Mouse (Mus musculus) right cerebral cortex, postnatal 10 days (tissue): ENCODE measurements around the gene Gm20388.

Experiments
- DNase-seq, 2 experiments: peaks; one replicate each; pipeline ENCODE4 v3.0.0; 2021; ENCODE audit warnings: low spot score in 2 of 2

The Gm20388 gene

DNA sequence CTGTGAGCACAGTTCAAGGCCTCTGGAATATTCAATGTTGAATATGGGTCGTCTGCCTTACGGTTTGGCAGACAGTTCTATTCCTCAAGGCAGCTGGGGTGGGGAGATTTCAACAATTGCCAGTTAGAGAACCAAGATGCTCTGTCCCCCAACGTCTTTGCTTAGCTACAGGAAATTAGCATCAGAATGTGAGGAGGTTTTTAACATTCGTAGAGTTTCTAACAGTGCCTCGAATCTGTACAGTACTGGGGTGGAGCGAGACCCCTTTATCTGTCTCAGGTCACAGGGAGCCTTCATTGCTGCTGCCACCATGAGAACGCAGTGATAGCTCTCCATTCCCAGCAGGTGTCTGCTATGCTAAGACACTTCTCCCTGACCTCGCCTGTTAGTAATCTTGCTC is 3465.5 kb downstream of the Gm20388 start:
- DNase-seq, result no peak

DNA sequence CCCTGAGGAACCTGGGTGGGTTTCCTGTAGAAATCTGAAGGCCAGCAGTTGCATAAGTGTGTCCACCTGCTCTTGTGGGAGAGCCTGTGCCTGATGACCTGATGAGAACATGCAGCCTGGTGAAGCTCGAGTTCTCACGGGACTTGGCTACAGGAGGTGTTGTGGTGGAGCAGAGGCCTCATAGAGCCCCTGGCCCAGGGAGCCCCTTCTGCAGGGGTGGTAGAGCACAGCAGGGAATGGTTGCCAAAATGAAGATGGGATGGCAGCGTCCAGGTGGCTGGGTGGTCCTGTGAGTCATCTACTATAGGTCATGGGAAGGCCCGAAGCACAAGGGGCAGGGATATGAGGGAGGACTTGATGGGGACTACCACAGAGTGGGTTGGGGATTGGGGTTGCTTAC is 3471.1 kb downstream of the Gm20388 start:
- no peak for DNase-seq

DNA sequence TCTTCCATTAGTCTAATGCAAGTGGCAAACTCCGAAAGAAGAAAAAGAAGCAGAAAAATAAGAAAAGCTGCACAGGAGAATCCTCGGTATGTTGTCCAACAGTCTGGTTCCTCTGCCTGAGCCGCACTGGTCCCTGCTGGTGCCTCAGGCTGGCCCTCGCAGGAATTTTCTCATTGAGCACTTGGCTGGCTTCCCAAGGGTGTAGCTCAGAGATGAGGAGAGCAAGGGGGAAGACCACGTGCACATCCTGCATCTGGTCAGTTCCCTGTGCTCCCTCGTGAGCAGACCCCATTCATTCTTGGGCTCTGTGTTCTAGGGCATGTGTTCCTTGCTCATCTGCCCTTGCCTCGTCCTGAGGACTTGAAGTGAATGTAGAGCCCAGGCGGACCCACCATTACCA is 3471.9 kb downstream of the Gm20388 start:
- DNase-seq, result no peak

DNA sequence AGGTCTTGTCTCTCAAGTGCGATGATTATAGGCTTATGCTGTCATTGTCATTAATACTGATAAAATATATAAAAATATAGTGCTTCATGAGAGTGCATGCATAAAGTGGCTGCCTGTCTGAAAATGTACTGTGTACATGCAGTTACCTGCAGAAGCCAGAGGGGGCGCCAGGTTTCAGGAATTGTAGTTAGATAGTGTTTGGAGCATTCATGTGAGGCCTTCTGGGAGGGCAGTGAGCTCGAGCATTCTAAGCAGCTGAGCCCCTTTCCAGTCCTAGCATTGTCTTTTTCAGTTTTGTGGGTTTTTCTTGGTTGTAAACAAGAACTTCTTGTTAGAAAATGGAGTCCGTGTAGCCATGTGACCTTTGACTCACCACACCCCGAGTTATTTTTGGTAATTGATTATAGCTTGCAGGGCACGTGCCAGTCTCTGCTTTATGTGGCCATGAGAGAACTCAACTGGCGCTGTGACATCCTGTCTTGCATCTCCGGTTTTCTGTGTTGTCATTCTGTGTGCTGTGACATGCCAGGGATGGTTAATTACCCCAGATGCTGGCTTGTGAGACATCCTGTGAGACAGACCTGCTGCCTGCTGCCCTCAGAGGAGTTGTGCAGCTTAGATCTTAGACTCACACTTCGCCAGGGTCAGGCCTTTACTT is 3474.4 kb downstream of the Gm20388 start:
- DNase-seq, result peak in 1 of 2 experiments; percentile 62

DNA sequence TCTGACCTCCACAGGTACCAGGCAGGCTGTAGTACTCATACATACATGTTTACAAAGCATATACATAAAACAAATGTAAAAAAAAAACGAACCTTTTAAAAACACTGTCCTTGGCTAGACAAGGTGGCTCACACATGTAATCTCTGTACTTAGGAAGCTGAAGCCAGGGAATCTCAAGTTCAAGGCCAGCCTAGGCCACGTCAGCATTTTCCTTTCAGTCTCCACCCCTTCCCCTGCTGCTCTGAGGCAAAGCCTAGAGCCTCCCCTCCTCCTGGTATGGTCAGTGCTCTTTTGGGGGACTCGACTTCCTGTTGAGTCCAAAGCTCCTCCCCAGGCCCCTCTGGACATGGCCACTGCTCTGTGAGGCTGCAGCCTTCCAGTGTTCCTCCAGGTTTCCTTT is 3476.4 kb downstream of the Gm20388 start:
- DNase-seq, result no peak

DNA sequence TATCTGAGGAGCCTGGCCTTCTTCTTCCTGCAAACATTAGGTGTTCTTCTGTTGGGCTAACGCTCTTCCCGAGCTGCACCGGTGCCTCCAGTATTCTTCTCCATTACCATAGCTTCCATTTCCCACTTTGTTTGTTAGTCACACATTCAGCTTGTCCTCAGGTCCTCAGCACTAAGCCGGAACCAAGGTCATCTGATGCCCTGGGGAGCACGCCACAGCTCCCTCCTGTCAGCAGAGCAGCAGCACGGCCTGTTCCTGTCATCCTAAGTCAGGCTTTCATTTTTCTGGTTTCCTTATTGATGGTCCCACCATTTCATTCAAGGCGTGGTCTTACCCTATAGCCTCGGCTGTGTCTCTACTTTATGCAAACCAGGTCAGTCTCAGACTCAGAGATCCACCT is 3477.2 kb downstream of the Gm20388 start:
- no peak for DNase-seq

DNA sequence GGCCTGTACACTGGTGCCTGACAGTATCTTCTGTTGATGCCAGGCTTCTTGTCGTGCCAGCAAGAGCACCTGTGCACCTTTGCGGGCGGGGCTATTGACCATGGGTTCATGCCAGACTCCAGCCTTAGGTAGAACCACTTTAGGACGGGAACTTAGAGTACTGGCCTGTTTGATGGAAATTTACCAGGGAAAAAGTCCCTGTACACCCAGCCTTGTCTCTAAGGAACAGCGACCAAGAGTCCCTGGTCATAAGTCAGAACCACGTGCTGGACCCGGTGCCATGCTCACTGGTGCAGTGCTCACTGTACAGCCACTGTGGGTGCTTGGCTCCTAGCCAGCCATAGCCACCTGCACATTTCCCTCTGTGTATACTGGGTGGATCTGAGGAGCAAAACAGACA is 3478.4 kb downstream of the Gm20388 start:
- no peak for DNase-seq

DNA sequence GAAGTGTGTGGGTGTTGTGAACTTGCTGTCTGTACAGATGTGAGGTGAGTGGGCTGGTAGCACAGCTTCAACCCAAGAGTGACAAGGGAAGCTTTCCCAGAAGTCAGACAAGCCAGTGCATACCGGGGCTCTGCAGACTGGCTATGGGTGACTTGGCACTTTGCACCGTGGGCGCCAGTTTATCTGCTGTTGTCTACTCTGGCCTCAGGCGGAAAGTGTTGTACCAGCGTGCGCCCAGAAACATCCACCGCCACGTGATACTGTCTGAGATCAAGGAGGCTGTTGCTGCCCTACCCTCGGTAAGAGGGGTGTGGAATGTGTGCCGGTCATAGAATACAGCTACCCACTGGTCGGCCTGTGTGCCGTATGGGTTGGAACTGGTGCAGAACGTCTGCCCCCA is 3487.7 kb downstream of the Gm20388 start:
- DNase-seq, result no peak

DNA sequence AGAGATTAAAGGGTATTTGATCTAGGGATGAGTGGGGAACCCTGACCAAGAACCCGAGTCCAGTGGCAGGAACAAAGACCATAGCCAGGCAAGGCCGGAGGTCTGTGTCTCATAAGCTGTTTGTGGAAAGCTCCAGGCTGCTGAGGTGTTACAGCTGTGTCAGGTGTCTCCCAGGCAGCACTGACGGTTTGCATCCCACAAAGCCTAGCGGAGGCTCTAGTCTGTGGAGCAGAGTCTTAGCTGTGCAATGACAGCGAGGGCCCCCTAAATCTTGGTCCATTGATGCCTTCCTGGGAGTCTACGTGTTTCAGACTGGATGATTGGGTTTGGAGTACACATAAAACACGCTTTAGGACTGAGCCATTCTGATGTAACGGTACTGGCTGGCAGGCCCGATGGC is 3491.3 kb downstream of the Gm20388 start:
- DNase-seq, result no peak

DNA sequence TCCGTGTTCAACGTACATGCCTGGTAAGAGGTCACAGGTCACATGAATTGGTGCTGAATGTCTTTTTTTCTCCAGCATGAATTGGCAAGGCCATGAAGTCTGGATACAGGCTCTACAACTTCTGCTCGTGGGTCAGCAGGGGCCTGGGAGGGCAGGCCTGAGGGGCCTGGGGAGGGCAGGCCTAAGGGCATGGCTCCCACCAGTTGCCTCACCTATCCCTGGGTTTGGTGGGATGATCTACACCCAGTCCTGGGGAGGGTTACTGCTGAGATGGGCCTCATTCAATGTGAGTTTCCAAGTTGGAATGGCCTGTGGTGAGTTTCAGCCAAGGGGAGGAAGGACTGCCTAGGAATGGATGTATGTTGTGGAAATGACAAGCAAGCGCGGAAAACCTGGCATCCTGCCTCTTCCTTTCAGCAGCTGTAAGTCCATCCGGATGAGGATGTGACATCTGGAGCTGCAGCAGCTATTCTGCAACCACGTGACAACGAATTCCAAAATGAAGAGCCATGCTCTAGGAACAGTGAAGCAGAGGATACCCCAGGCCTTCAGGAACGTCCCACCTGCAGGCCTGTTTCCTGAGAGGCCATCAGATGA is 3492.2 kb downstream of the Gm20388 start:
- no peak for DNase-seq

DNA sequence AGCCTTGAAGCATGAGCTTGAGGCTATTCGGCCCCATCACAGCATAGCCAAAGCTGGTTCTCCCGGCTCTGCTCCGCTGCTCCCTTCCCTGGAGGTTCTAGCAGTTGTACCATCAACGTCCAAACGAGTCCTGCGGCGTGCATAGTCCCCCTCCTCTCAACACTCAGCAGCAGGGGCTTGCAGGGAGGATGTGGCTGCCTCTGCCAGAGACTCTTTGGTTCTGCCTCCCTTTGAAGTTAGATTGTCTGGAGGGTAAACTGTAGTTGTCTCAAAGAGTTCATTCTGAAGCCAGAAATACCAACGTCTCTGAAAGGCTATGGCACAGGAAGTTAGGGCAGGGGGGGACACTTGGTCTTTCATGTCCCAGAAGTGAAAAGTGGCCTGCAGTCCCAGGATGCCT is 3493.9 kb downstream of the Gm20388 start:
- DNase-seq, result no peak

DNA sequence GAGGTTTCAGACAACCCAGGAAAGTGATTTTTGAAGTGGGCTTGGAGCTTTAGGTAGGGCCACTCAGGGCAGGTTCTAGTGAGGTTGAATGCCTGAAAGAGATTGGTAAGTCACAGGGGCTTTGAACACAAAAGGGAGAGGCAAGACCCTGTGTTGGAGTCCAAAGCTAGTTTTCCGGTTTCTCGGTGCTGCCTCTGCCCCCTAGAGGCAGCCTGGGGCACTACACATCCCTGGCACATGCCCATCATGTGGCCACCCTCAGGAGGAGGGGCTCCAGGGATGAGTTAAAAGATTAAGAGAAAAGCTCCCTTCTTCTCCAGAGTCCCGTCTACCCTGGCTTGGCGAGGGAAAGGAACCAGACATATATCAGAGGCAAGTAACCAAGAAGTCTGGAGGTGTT is 3496.1 kb downstream of the Gm20388 start, which contains the start of gene Mc1r:
Mc1r (plus strand) TSS at position 322 of the 400 bp plus-strand sequence.
- DNase-seq, result peak; percentile 81 to 83

DNA sequence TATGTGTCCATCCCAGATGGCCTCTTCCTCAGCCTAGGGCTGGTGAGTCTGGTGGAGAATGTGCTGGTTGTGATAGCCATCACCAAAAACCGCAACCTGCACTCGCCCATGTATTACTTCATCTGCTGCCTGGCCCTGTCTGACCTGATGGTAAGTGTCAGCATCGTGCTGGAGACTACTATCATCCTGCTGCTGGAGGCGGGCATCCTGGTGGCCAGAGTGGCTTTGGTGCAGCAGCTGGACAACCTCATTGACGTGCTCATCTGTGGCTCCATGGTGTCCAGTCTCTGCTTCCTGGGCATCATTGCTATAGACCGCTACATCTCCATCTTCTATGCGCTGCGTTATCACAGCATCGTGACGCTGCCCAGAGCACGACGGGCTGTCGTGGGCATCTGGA is 3497.0 kb downstream of the Gm20388 start:
- DNase-seq, result no peak

DNA sequence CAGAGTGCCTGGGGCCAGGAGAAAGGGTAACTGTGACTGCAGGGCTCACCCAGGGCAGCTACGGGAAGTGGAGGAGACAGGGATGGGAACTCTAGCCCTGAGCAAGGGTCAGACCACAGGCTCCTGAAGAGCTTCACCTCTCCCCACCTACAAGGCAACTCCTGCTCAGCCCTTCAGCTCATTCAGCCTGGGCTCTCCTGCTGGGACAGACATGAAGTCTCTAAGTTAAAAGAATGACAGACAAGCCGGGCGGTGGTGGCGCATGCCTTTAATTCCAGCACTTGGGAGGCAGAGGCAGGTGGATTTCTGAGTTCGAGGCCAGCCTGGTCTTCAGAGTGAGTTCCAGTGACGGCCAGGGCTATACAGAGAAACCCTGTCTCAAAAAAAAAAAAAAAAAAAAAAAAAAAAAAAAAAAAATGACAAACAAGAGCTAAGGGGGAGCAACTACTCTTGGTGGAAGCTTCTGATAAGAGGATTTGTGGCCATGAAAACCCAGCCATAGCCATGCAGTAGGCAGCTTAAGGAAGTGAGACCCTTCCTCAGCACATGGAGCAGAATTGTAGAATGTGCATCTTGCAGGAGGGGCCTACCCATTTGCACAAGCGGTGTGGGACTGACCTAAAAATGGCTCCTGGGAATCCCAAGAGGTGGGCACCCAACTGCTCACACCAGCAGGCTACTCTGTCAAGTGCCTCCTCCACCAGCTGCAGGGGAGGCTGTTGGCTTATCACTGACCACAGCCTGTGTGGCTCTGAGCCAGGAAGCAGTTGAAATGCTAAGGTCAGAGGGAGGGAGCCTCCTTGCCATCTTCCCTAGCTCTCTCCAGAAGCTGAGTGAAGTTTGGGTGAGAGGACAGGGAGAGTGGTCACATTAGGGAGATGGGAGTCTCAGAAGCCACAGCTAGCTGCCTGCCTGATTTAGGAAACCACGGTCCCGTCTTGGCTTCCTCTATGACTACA is 3498.2 kb downstream of the Gm20388 start:
- peak in 1 of 2 experiments; percentile 50 for DNase-seq

DNA sequence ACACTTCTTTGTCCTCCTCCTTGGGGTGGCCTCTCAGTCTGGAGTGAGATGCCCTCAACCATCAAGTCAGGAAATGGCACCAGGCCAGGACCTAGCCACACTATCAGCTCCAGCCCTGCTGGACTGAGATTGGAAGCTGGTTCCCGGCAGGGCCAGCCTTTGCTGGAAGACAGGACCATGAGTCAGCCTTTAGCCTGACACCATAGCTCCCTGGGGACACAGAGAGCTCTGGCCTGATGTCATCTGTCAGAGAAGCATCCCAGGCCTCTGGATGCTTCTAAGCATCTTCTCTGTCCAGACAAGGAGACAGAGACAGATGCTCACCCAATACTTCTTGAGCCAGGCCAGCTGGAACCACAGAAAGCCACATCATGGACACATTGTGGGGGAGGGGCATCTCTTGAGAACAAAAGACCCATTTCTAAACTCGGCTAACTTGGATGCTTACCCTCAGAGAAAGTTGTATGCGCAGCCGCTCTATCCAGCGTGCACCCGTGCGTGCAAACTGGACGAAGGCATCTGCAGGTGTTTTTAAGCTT is 3499.5 kb downstream of the Gm20388 start:
- peak in 1 of 2 experiments; percentile 71 for DNase-seq

DNA sequence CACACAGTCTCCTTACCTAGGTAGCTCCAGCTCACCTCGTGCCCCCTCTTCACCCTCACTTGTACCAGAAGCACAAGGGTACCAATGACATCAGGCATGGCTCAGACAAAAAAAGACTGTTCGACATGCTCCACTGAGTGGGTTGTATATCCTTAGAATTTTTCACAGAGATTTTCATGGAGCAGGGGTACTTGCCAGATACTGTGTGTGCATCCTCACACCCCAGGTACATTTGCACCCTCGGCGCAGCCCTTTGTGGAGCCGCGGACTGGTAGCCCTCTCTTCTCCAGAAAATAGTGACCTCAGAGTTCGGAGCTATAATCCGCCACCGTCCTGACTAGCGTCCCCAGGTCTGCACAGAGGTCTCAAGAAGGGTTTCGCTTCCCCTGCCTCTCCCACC is 3500.1 kb downstream of the Gm20388 start:
- no peak for DNase-seq

DNA sequence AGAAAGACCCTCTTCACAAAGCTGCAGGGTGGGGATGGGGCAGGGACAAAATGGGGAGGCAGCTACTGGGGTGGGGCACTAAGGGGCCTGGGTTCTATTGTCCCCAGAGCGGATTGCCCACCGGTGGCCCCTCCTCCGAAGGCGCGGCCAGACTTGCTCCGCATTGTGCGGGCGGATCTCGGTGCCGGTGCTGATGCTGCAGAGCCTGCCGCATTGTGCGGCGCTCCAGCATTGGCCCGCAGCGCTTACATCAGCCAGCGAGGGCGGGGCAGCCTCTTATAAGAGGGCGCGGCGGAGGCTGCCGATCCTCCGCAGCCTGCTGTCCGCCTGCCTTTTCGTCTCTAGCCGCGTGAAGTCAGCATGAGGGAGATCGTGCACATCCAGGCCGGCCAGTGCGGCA is 3500.6 kb downstream of the Gm20388 start, which contains the start of gene Tubb3:
Tubb3 (plus strand) TSS at position 179 of the 400 bp plus-strand sequence.
- peak; percentile 95 to 96 for DNase-seq

DNA sequence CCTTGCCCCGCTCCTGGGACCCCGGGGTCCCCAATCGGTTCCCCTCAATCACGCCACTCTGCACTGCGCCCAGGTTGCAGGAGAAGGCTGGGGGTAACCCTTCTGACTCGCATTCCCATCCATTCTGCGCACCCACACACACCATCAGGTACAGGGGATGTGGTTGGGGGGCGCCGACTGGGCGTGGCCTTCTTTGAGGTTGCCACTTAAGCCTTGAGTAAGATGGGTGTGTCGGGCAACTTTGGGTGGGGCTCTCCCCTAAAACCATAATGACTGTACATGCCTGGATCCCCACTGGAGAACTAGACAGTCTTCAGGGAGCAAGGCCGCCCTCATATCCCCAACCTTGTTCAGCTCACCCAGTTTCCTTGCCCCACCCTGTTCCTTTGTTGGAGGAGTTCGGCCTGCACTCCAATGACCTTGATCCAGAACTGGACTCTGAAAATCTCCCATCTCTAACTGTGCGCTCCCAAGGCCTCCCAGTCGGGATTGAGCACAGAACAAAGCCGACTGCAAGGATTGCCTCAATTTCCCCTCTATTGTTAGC is 3501.2 kb downstream of the Gm20388 start:
- peak; percentile 72 to 84 for DNase-seq

DNA sequence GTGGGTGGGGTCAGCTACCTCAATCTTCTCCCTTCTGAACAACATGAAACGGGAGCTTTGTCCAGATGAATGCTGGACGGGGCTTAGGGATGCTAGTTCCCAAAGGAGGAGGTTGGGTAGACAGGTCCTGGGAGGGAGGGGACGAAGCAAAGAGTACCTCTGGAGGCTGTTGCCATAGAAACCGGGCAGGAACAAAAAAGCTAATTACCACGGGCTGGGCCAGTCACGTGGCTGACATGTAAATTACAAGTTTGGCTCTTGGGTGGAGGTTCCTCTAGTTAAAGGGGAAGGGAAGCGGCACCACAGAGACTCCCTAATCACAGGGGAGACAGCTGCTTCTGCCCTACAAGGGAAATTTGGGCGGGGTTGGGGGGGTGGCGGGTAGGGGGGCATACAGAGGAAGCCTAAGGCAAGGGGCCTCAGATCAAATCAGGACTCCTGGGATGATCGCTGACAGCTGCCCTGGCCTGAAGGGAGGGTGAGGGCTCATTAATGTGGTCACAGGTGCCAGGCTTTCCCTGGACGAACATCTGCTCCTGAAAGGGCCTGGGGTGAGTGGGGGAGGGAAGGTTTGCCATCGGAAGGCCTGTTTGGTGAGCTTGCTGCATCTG is 3502.0 kb downstream of the Gm20388 start:
- peak; percentile 89 to 93 for DNase-seq

DNA sequence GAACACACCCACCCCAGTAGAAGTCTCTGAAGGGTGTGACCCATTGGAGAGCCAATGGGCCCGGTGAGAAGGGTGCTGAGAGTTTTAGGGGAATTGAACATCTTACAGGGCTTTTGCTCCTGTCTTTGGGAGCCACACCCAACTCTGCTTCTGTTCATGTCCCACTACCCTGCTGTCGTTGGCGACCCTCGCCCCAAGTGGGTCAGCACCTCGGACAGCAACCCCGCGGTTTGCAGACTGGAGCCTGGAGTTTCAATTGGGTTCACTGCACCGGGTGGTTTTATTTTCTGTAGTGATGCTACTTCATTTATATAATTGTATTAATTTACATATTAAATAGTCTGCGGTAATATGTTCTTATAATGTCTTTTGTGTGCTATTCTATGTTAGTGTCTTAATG is 3503.6 kb downstream of the Gm20388 start:
- DNase-seq, result peak in 1 of 2 experiments; percentile 43

DNA sequence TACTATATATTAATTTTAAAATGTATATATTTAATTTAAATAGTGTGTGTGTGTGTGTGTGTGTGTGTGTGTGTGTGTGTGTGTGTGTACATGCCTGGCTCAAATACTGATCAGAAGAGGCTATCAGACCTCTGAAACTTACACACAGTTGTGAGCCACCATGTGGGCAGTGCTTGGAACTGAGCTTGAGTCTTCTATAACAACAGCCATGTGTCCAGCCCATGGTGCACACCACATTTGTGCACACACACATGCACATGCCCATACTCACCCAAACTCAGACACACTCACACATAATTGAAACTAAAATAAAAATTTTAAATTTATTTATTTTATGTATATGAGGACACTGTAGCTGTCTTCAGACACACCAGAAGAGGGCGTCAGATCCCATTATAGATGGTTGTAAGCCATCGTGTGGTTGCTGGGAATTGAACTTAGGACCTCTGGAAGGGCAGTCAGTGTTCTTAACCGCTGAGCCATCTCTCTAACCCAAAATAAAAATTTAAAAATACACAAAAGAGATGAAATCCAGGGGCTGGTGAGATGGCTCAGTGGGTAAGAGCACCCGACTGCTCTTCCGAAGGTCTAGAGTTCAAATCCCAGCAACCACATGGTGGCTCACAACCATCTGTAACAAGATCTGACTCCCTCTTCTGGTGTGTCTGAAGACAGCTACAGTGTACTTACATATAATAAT is 3504.5 kb downstream of the Gm20388 start:
- DNase-seq, result peak in 1 of 2 experiments; percentile 38
